Mouse (Mus musculus) CH12.LX (cell line): ENCODE data around the gene Eif1. TPM values are rescaled to one million over a fixed set of nuclear protein-coding genes. Genes with fewer than 3 reads are reported as not detected.
A peak's percentile ranks its signal among the peaks of the same experiment; 100 is the strongest.

Experiments used
- DNase-seq: peaks from one replicate; pipeline ENCODE4 v3.0.0-alpha.2; 2013; ENCODE audit errors: extremely low read depth
- H3K27ac ChIP-seq: 2 replicates; pipeline ENCODE4 v1.5.1; 2012; ENCODE audit warnings: low read depth, mild to moderate bottlenecking, control low read depth, moderate library complexity; ENCODE audit not compliant: insufficient read depth
- H3K27me3 ChIP-seq: replicated peaks from 2 replicates; pipeline ENCODE3; 2012; ENCODE audit warnings: inconsistent platforms
- H3K36me3 ChIP-seq, 2 experiments: replicated peaks in 1 of 2; 2 replicates each; pipeline versions ENCODE3 to v1.6.1; 2012; ENCODE audit warnings: inconsistent platforms in 1 of 2, low read length in 1 of 2, mild to moderate bottlenecking in 1 of 2, mixed read lengths in 1 of 2, moderate library complexity in 1 of 2; ENCODE audit not compliant: control insufficient read depth in 1 of 2, insufficient read depth in 1 of 2
- H3K4me1 ChIP-seq, 2 experiments: 2 replicates each; pipeline ENCODE4 v1.6.1; 2012; ENCODE audit warnings: inconsistent platforms in 1 of 2, moderate library complexity in 1 of 2; ENCODE audit not compliant: insufficient read depth in 2 of 2, control insufficient read depth in 1 of 2
- H3K4me2 ChIP-seq: 2 replicates; pipeline ENCODE4 v1.6.1; 2012; ENCODE audit warnings: low read depth, mild to moderate bottlenecking, control low read depth; ENCODE audit not compliant: poor library complexity, insufficient read depth, severe bottlenecking
- H3K4me3 ChIP-seq, 3 experiments: fragments of 150-350 bp in 1 of 3; sonication (generic) in 1 of 3; replicated peaks in 1 of 3; 2 replicates each; pipeline versions ENCODE3 to v1.5.1; 2011 to 2012; ENCODE audit warnings: low read depth in 2 of 3, low read length in 2 of 3, mild to moderate bottlenecking in 2 of 3, moderate library complexity in 2 of 3, control low read depth in 1 of 3, improper control_type of control experiment in 1 of 3, inconsistent platforms in 1 of 3, mixed read lengths in 1 of 3; ENCODE audit not compliant: poor library complexity in 1 of 3
- H3K79me2 ChIP-seq: replicated peaks from 2 replicates; pipeline ENCODE4 v1.6.1; 2012; ENCODE audit warnings: mild to moderate bottlenecking, moderate library complexity; ENCODE audit not compliant: control insufficient read depth, poor library complexity, insufficient read depth, severe bottlenecking; ENCODE audit errors: extremely low read depth
- H3K9ac ChIP-seq: 2 replicates; pipeline ENCODE4 v1.6.1; 2012; ENCODE audit warnings: low read depth, mild to moderate bottlenecking, control low read depth, moderate library complexity; ENCODE audit not compliant: insufficient read depth
- H3K9me3 ChIP-seq: replicated peaks from 2 replicates; pipeline ENCODE3; 2012; ENCODE audit warnings: low read length, inconsistent platforms, mixed read lengths
- BHLHE40 ChIP-seq: IDR thresholded peaks from 2 replicates; pipeline ENCODE4 v1.6.1; 2011; ENCODE audit warnings: mild to moderate bottlenecking, low read depth, low read length, improper control_type of control experiment
- CHD1 ChIP-seq: IDR thresholded peaks from 2 replicates; pipeline ENCODE4 v1.6.1; 2012; ENCODE audit warnings: low read depth, low read length, improper control_type of control experiment, inconsistent platforms
- CHD2 ChIP-seq: IDR thresholded peaks from 2 replicates; pipeline ENCODE4 v1.6.1; 2011; ENCODE audit warnings: low read length, improper control_type of control experiment
- CTCF ChIP-seq, 2 experiments: IDR thresholded peaks in 1 of 2; conservative IDR thresholded peaks in 1 of 2; 2 replicates each; pipeline ENCODE4 v1.5.1; 2011 to 2012; ENCODE audit warnings: low read depth in 2 of 2, low read length in 2 of 2, improper control_type of control experiment in 1 of 2, inconsistent platforms in 1 of 2, mild to moderate bottlenecking in 1 of 2, moderate library complexity in 1 of 2
- E2F4 ChIP-seq: IDR thresholded peaks from 2 replicates; pipeline ENCODE4 v1.6.1; 2011; ENCODE audit warnings: low read depth, low read length, improper control_type of control experiment; ENCODE audit not compliant: insufficient replicate concordance
- ELF1 ChIP-seq: IDR thresholded peaks from 2 replicates; pipeline ENCODE4 v1.6.1; 2014; ENCODE audit warnings: low read depth, mild to moderate bottlenecking, inconsistent platforms, low read length, improper control_type of control experiment
- ETS1 ChIP-seq: conservative IDR thresholded peaks from 2 replicates; pipeline ENCODE4 v1.6.1; 2012; ENCODE audit warnings: low read depth, mild to moderate bottlenecking, inconsistent platforms, low read length, improper control_type of control experiment, moderate library complexity
- HCFC1 ChIP-seq: IDR thresholded peaks from 2 replicates; pipeline ENCODE4 v1.6.1; 2012; ENCODE audit warnings: low read depth, mild to moderate bottlenecking, inconsistent platforms, low read length, improper control_type of control experiment
- IRF4 ChIP-seq: IDR thresholded peaks from 2 replicates; pipeline ENCODE4 v1.6.1; 2014; ENCODE audit warnings: low read depth, mild to moderate bottlenecking, inconsistent platforms, low read length, improper control_type of control experiment
- JUN ChIP-seq: IDR thresholded peaks from 2 replicates; pipeline ENCODE4 v1.6.1; 2011; ENCODE audit warnings: low read depth, mild to moderate bottlenecking, low read length, improper control_type of control experiment, moderate library complexity; ENCODE audit not compliant: insufficient read depth
- MAFK ChIP-seq: IDR thresholded peaks from 2 replicates; pipeline ENCODE4 v1.6.1; 2011; ENCODE audit warnings: low read length, improper control_type of control experiment; ENCODE audit not compliant: insufficient replicate concordance
- MAX ChIP-seq: IDR thresholded peaks from 2 replicates; pipeline ENCODE4 v1.6.1; 2011; ENCODE audit warnings: low read length, improper control_type of control experiment
- MAZ ChIP-seq: IDR thresholded peaks from 2 replicates; pipeline ENCODE4 v1.6.1; 2012; ENCODE audit warnings: low read depth, mild to moderate bottlenecking, inconsistent platforms, low read length, improper control_type of control experiment, moderate library complexity
- MEF2A ChIP-seq: IDR thresholded peaks from 2 replicates; pipeline ENCODE4 v1.6.1; 2014; ENCODE audit warnings: low read depth, mild to moderate bottlenecking, inconsistent platforms, low read length, improper control_type of control experiment, borderline replicate concordance
- MYC ChIP-seq: IDR thresholded peaks from 2 replicates; pipeline ENCODE4 v1.6.1; 2011; ENCODE audit warnings: low read depth, mild to moderate bottlenecking, improper control_type of control experiment, low read length
- NELFE ChIP-seq: IDR thresholded peaks from 2 replicates; pipeline ENCODE4 v1.6.1; 2011; ENCODE audit warnings: low read depth, low read length, improper control_type of control experiment
- NRF1 ChIP-seq: IDR thresholded peaks from 2 replicates; pipeline ENCODE4 v1.6.1; 2014; ENCODE audit warnings: low read depth, mild to moderate bottlenecking, inconsistent platforms, low read length, improper control_type of control experiment, moderate library complexity
- POLR2AphosphoS2 ChIP-seq: IDR thresholded peaks from 2 replicates; pipeline ENCODE4 v1.6.1; 2011; ENCODE audit warnings: low read depth, low read length, improper control_type of control experiment
- RAD21 ChIP-seq: IDR thresholded peaks from 2 replicates; pipeline ENCODE4 v1.6.1; 2011; ENCODE audit warnings: low read depth, mild to moderate bottlenecking, low read length, improper control_type of control experiment, moderate library complexity
- RCOR1 ChIP-seq: conservative IDR thresholded peaks from 2 replicates; pipeline ENCODE4 v1.6.1; 2012; ENCODE audit warnings: low read depth, mild to moderate bottlenecking, inconsistent platforms, low read length, improper control_type of control experiment
- SIN3A ChIP-seq: IDR thresholded peaks from 2 replicates; pipeline ENCODE4 v1.6.1; 2012; ENCODE audit warnings: low read length, improper control_type of control experiment, inconsistent platforms
- SMC3 ChIP-seq: IDR thresholded peaks from 2 replicates; pipeline ENCODE4 v1.6.1; 2011; ENCODE audit warnings: low read depth, low read length, improper control_type of control experiment
- TBP ChIP-seq: conservative IDR thresholded peaks from 2 replicates; pipeline ENCODE4 v1.6.1; 2011; ENCODE audit warnings: low read depth, low read length, improper control_type of control experiment
- TCF12 ChIP-seq: IDR thresholded peaks from 2 replicates; pipeline ENCODE4 v1.6.1; 2014; ENCODE audit warnings: low read depth, mild to moderate bottlenecking, inconsistent platforms, low read length, improper control_type of control experiment
- UBTF ChIP-seq: IDR thresholded peaks from 2 replicates; pipeline ENCODE4 v1.6.1; 2012; ENCODE audit warnings: low read depth, mild to moderate bottlenecking, inconsistent platforms, low read length, improper control_type of control experiment, moderate library complexity
- USF1 ChIP-seq: IDR thresholded peaks from 2 replicates; pipeline ENCODE4 v1.6.1; 2014; ENCODE audit warnings: low read depth, mild to moderate bottlenecking, inconsistent platforms, low read length, improper control_type of control experiment
- USF2 ChIP-seq: conservative IDR thresholded peaks from 2 replicates; pipeline ENCODE4 v1.6.1; 2011; ENCODE audit warnings: low read depth, low read length, improper control_type of control experiment
- ZC3H11A ChIP-seq: IDR thresholded peaks from 2 replicates; pipeline ENCODE4 v1.6.1; 2012; ENCODE audit warnings: low read depth, mild to moderate bottlenecking, inconsistent platforms, low read length, improper control_type of control experiment
- ZKSCAN1 ChIP-seq: IDR thresholded peaks from 2 replicates; pipeline ENCODE4 v1.6.1; 2012; ENCODE audit warnings: low read depth, inconsistent platforms, low read length, improper control_type of control experiment, borderline replicate concordance
- ZMIZ1 ChIP-seq: IDR thresholded peaks from 2 replicates; pipeline ENCODE4 v1.6.1; 2012; ENCODE audit warnings: low read depth, mild to moderate bottlenecking, inconsistent platforms, low read length, improper control_type of control experiment
- dilution Hi-C: fragments of 300-500 bp; cut with MboI; formaldehyde crosslinking; loops from 2 replicates; pipeline ENCODE4 v1.14.3; 2020; ENCODE audit warnings: low sequenced_read_pairs; ENCODE audit not compliant: extremely low pct_unique_long_range_greater_than_20kb, extremely low pct_ligation_motif_present
- in situ Hi-C: fragments of 300-500 bp; cut with MboI; formaldehyde crosslinking; loops from 3 replicates; pipeline ENCODE4 v1.14.3; 2019; ENCODE audit warnings: low sequenced_read_pairs, low pct_ligation_motif_present, low pct_unique_long_range_greater_than_20kb, mixed read lengths
- polyA plus RNA-seq: library from polyadenylated mRNA; unstranded; fragments of >175 nt; gene quantifications from 2 replicates; pipeline ENCODE4 v1.2.1, GENCODE M21; 2012; ENCODE audit warnings: low read depth; ENCODE audit not compliant: insufficient read length
- total RNA-seq, 2 experiments: library from RNA; depleted of rRNA; stranded (reverse); fragments of 300-350 nt in 1 of 2; fragments of >200 nt in 1 of 2; gene quantifications; 2 replicates each; pipeline ENCODE4 v1.2.3; 2012 to 2014

Eif1 gene
- total and polyA plus RNA-seq, 3 experiments = 249 to 989 (median 406) TPM

DNA sequence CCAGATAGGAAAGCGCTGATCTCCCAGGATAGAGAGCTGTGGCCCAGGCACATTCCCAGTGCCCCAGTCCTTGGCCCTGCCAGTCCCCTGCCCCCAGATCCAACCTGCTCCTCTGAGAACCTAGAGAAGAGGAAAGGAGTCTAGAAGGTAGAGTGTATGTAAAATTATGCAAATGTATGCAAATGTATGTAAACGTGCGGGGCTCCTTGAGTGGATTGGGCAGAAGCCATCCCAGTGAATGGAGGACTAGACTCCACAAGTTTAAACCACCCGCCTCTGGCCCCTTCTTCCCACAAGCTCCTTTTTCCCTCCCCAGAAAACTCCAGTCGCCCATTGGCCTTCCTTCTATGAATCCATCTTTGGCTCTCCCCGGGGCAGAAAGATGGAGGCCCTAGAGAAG, 26.8 kb upstream of the Eif1 start:
- no peaks in the 10 kb centered on the region for H3K9me3 ChIP-seq
- no peak for DNase-seq
- H3K4me3 ChIP-seq = no peak overlapping the region
- dilution Hi-C loops = no loop called here
- H3K9ac ChIP-seq = no peak overlapping the region
- no peak for TF ChIP-seq HCFC1
- no peak for TF ChIP-seq MYC
- no peak for TF ChIP-seq SIN3A
- no peak for TF ChIP-seq MAFK
- no peak for TF ChIP-seq JUN
- TF ChIP-seq TBP = no peak
- TF ChIP-seq ZMIZ1 = no peak
- TF ChIP-seq NRF1 = no peak
- TF ChIP-seq BHLHE40 = no peak
- no peak for TF ChIP-seq ZC3H11A
- no peak for TF ChIP-seq UBTF
- no peak for TF ChIP-seq MAZ
- TF ChIP-seq RCOR1 = no peak
- TF ChIP-seq CHD2 = no peak
- H3K27me3 ChIP-seq = peaks cover 96% of the 10 kb centered on the region
- H3K27ac ChIP-seq = no peak overlapping the region
- peaks cover 7 to 16% of the 10 kb centered on the region in 2 experiments; a peak in 3 of 4 replicates for H3K4me1 ChIP-seq
- no peaks in the 10 kb centered on the region for H3K79me2 ChIP-seq
- no peak overlapping the region for H3K4me2 ChIP-seq
- no peaks in the 10 kb centered on the region for H3K36me3 ChIP-seq
- in situ Hi-C loops = loop anchor here (10.0 to 25.0 kb wide), 3 partner anchors 556 to 906 kb away; partner anchors contain the start of genes Gm14180 and Krt10

DNA sequence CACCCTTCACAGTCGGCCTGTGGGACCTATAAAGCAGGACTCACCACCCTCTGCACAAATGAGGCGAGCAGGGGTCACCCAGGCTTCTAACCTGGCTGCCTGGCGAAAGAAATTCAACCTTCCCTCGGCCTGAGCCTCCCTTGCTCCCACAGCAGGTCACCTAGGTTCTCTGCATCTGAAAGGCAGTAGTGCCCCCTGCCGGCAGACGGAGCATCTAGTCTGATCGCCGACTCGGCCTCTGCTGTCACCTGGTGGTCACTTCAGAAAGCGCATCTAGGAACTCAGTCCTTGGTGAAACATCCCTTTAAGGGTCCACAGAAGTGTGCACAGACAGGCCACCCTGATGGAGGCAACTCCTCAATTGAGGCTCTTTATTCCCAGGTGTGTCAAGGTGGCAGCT, 24.4 kb upstream of the Eif1 start:
- no peaks in the 10 kb centered on the region for H3K36me3 ChIP-seq
- H3K4me3 ChIP-seq = no peak overlapping the region
- dilution Hi-C loops (no loop called here), in situ Hi-C loops (loop anchor here (10.0 to 25.0 kb wide), 3 partner anchors 558 to 908 kb away; partner anchors contain the start of genes Gm14180 and Krt10)
- peak; percentile 90 for DNase-seq
- H3K27ac ChIP-seq = no peak overlapping the region
- H3K9ac ChIP-seq = no peak overlapping the region
- no peaks in the 10 kb centered on the region for H3K9me3 ChIP-seq
- no peaks in the 10 kb centered on the region for H3K79me2 ChIP-seq
- H3K27me3 ChIP-seq = peaks cover 78% of the 10 kb centered on the region
- H3K4me1 ChIP-seq = peaks cover 9 to 16% of the 10 kb centered on the region in 2 experiments; a peak in 3 of 4 replicates
- H3K4me2 ChIP-seq = no peak overlapping the region
- TF ChIP-seq ELF1 (peak; percentile 38; the same call in 1 of the 2 replicates), CHD1 (no peak), BHLHE40 (0 out of 2 replicates have a peak, but pooled peaks have one; percentile 49), MAFK (no peak), ETS1 (no peak), NRF1 (peak; percentile 51; the same call in 1 of the 2 replicates), HCFC1 (peak; percentile 45), NELFE (peak; percentile 97; the same call in 1 of the 2 replicates), TCF12 (peak; percentile 60; the same call in 1 of the 2 replicates), CTCF (conservative IDR thresholded peaks at IDR 0.05 in 1 of 2, IDR thresholded peaks at IDR 0.05 in 1 of 2; ENCODE audit: low read depth in 2 of 2, low read length in 2 of 2) (peak; percentile 100), SMC3 (peak; percentile 95), RCOR1 (no peak), USF2 (no peak), MEF2A (peak; percentile 20; the same call in 1 of the 2 replicates), UBTF (no peak; the same call in 1 of the 2 replicates), IRF4 (peak; percentile 58), USF1 (no peak), RAD21 (peak; percentile 96), MAX (no peak), MAZ (no peak; the same call in 1 of the 2 replicates), SIN3A (peak; percentile 64; the same call in 1 of the 2 replicates), E2F4 (no peak), POLR2AphosphoS2 (no peak), ZMIZ1 (no peak), JUN (no peak), TBP (no peak), CHD2 (no peak), ZKSCAN1 (no peak)
